Mouse (Mus musculus): ENCODE measurements around the gene Gng13. TPM values are rescaled to one million over a fixed set of nuclear protein-coding genes. Genes with fewer than 3 reads are reported as not detected.

The Gng13 gene
- total RNA-seq, 2 experiments from 2014 or later = 1.1 TPM; not detected in 1

Small RNA genes lying within 50 kb of the gene (microRNA-seq; reads per million reads assigned to microRNA genes)
- gene Gm25083 (ENCODE audit: borderline number of aligned reads in 2 of 2) = 0 reads per million in 2 experiments

Other genes with a start within 250 kb of the Gng13 start
- 1 to 10 TPM; 2.1 to 2.4 TPM for gene Sstr5, start 219.9 kb upstream of the Gng13 start, total RNA-seq (2021)
- 1 to 10 TPM in 1 of 2 experiments, under 1 TPM in 1; 0.73 to 1.6 TPM for gene Sox8, start 146.5 kb upstream of the Gng13 start, total RNA-seq (2021)
- 10 to 100 TPM; 36.9 to 38.7 TPM for gene Lmf1, start 138.1 kb upstream of the Gng13 start, total RNA-seq (2021)
- 1 to 10 TPM; 2.6 to 2.7 TPM for gene Chtf18, start 10.2 kb downstream of the Gng13 start, total RNA-seq (2021)
- gene Rpusd1, start 10.5 kb downstream of the Gng13 start, total RNA-seq (2021) = 10 to 100 TPM; 10.2 to 12.8 TPM
- gene Mslnl, start 18.9 kb downstream of the Gng13 start, total RNA-seq (2021) = not detected
- gene Msln, start 37.2 kb downstream of the Gng13 start, total RNA-seq (2021) = 10 to 100 TPM in 1 of 2 experiments, 1 to 10 TPM in 1; 6.5 to 11.5 TPM
- gene Narfl, start 56.6 kb downstream of the Gng13 start, total RNA-seq (2021) = 10 to 100 TPM; 35.8 to 37.1 TPM
- gene Haghl, start 68.5 kb downstream of the Gng13 start, total RNA-seq (2021) = 10 to 100 TPM; 17.4 to 23.7 TPM
- not detected for gene Ccdc78, start 69.4 kb downstream of the Gng13 start, total RNA-seq (2021)
- gene Fam173a, start 75.7 kb downstream of the Gng13 start, total RNA-seq (2021) = 10 to 100 TPM; 78.0 to 89.1 TPM
- gene AC134908.4, start 78.5 kb downstream of the Gng13 start, total RNA-seq (2021) = 1 to 10 TPM in 1 of 2 experiments, not detected in 1; 1.4 TPM
- gene Metrn, start 80.0 kb downstream of the Gng13 start, total RNA-seq (2021) = 10 to 100 TPM; 23.7 to 25.7 TPM
- gene Fbxl16, start 91.9 kb downstream of the Gng13 start, total RNA-seq (2021) = 10 to 100 TPM; 20.3 to 61.4 TPM
- gene Wdr24, start 106.5 kb downstream of the Gng13 start, total RNA-seq (2021) = 10 to 100 TPM; 15.7 to 20.2 TPM
- gene Jmjd8, start 111.7 kb downstream of the Gng13 start, total RNA-seq (2021) = 100 to 1,000 TPM in 1 of 2 experiments, 10 to 100 TPM in 1; 89.7 to 107 TPM
- 100 to 1,000 TPM; 142 to 175 TPM for gene Stub1, start 116.2 kb downstream of the Gng13 start, total RNA-seq (2021)
- 10 to 100 TPM; 13.6 to 18.4 TPM for gene Rhbdl1, start 120.1 kb downstream of the Gng13 start, total RNA-seq (2021)
- 10 to 100 TPM in 1 of 2 experiments, 1 to 10 TPM in 1; 9.3 to 13.1 TPM for gene Gm20683, start 124.6 kb downstream of the Gng13 start, total RNA-seq (2021)
- 100 to 1,000 TPM; 110 TPM for gene Rhot2, start 127.7 kb downstream of the Gng13 start, total RNA-seq (2021)
- 10 to 100 TPM; 16.7 to 18.0 TPM for gene Wdr90, start 144.3 kb downstream of the Gng13 start, total RNA-seq (2021)
- gene Mcrip2, start 151.6 kb downstream of the Gng13 start, total RNA-seq (2021) = 100 to 1,000 TPM; 302 to 373 TPM
- 100 to 1,000 TPM in 1 of 2 experiments, 10 to 100 TPM in 1; 97.4 to 106 TPM for gene Mettl26, start 157.9 kb downstream of the Gng13 start, total RNA-seq (2021)
- 1 to 10 TPM in 1 of 2 experiments, under 1 TPM in 1; 0.93 to 2.0 TPM for gene Wfikkn1, start 163.7 kb downstream of the Gng13 start, total RNA-seq (2021)
- gene Rab40c, start 202.6 kb downstream of the Gng13 start, total RNA-seq (2021) = 10 to 100 TPM; 20.6 to 32.6 TPM
- 100 to 1,000 TPM; 110 to 111 TPM for gene Pigq, start 227.8 kb downstream of the Gng13 start, total RNA-seq (2021)
- not detected for gene Nhlrc4, start 227.8 kb downstream of the Gng13 start, total RNA-seq (2021)
- gene A930017K11Rik, start 235.4 kb downstream of the Gng13 start, total RNA-seq (2021) = not detected

Data from adrenal gland, adult 18-20 months (tissue).